Mouse (Mus musculus): Measurements from ENCODE around the gene Hist1h3e. TPM values are rescaled to one million over a fixed set of nuclear protein-coding genes. Genes with fewer than 3 reads are reported as not detected.
A peak's percentile ranks its signal among the peaks of the same experiment; 100 is the strongest.

Hist1h3e gene
- polyA plus RNA-seq, 1 experiment from 2014 or later = 0.26 TPM

GRCm38 (mm10) chr13:23516822-23517602, 45.2 kb downstream of the Hist1h3e start:
- peak overlapping the region; percentile 50 for H3K4me3 ChIP-seq (ENCODE audit: inconsistent target)
- no peaks in the 10 kb centered on the region for H3K79me2 ChIP-seq (ENCODE audit: inconsistent target)
- WGBS (ENCODE audit: missing documents) = under 1% methylated on average over 17 of the region's 19 CpGs
- H3K36me3 ChIP-seq (ENCODE audit: inconsistent target) = no peaks in the 10 kb centered on the region
- no peak overlapping the region for H3K27ac ChIP-seq

GRCm38 (mm10) chr13:23515826-23516620, 46.1 kb downstream of the Hist1h3e start:
- Histone ChIP-seq H3K27ac (no peak overlapping the region), H3K79me2 (ENCODE audit: inconsistent target) (no peaks in the 10 kb centered on the region), H3K4me3 (ENCODE audit: inconsistent target) (peak overlapping the region; percentile 50; the same call in 1 of the 2 replicates), H3K36me3 (ENCODE audit: inconsistent target) (no peaks in the 10 kb centered on the region)
- 81% methylated on average over 15 of the region's 15 CpGs for WGBS (ENCODE audit: missing documents)

GRCm38 (mm10) chr13:23515281-23515680, 46.9 kb downstream of the Hist1h3e start:
- Histone ChIP-seq H3K36me3 (ENCODE audit: inconsistent target) (no peaks in the 10 kb centered on the region), H3K27ac (no peak overlapping the region), H3K4me3 (ENCODE audit: inconsistent target) (no peak overlapping the region), H3K79me2 (ENCODE audit: inconsistent target) (no peaks in the 10 kb centered on the region)
- WGBS (ENCODE audit: missing documents) = 80% methylated on average over 5 of the region's 5 CpGs

GRCm38 (mm10) chr13:23513517-23513916, 48.7 kb downstream of the Hist1h3e start:
- Histone ChIP-seq H3K27ac (no peak overlapping the region), H3K36me3 (ENCODE audit: inconsistent target) (no peaks in the 10 kb centered on the region), H3K79me2 (ENCODE audit: inconsistent target) (no peaks in the 10 kb centered on the region), H3K4me3 (ENCODE audit: inconsistent target) (no peak overlapping the region)
- 100% methylated on average over 1 of the region's 1 CpGs for WGBS (ENCODE audit: missing documents)

Other genes starting within 250 kb of the Hist1h3e start
- gene Zfp322a, start 193.2 kb downstream of the Hist1h3e start, polyA plus RNA-seq (2018) = 12.3 to 19.9 TPM (median 12.8 TPM) in 3 replicates
- 3.5 to 4.4 TPM (median 3.7 TPM) in 3 replicates for gene Abt1, start 138.5 kb downstream of the Hist1h3e start, polyA plus RNA-seq (2018)
- gene Btn1a1, start 96.5 kb downstream of the Hist1h3e start, polyA plus RNA-seq (2018) = not detected in 3 replicates
- gene Btn2a2, start 73.5 kb downstream of the Hist1h3e start, polyA plus RNA-seq (2018) = not detected in 3 replicates
- gene Hist1h4h, start 31.3 kb downstream of the Hist1h3e start, polyA plus RNA-seq (2018) = 1.0 to 1.9 TPM in 2 of 3 replicates, not detected in the other
- not detected in 3 replicates for gene Hist1h2af, start 28.5 kb downstream of the Hist1h3e start, polyA plus RNA-seq (2018)
- not detected in 3 replicates for gene Hist1h3g, start 26.9 kb downstream of the Hist1h3e start, polyA plus RNA-seq (2018)
- 0.09 to 0.34 TPM (median 0.15 TPM) in 3 replicates for gene Hist1h2bh, start 19.0 kb downstream of the Hist1h3e start, polyA plus RNA-seq (2018)
- gene Hist1h3f, start 18.3 kb downstream of the Hist1h3e start, polyA plus RNA-seq (2018) = not detected in 3 replicates
- not detected in 3 replicates for gene Hist1h4f, start 10.7 kb downstream of the Hist1h3e start, polyA plus RNA-seq (2018)
- 0.05 to 0.10 TPM (median 0.10 TPM) in 3 replicates for gene Hist1h1d, start 9.1 kb downstream of the Hist1h3e start, polyA plus RNA-seq (2018)
- 0.70 to 2.0 TPM (median 0.90 TPM) in 3 replicates for gene Hist1h2ae, start 8.9 kb upstream of the Hist1h3e start, polyA plus RNA-seq (2018)
- 0.65 to 7.9 TPM (median 2.9 TPM) in 3 replicates for gene Hist1h2bg, start 9.0 kb upstream of the Hist1h3e start, polyA plus RNA-seq (2018)
- gene Hist1h2bf, start 11.8 kb upstream of the Hist1h3e start, polyA plus RNA-seq (2018) = not detected in 3 replicates
- not detected in 3 replicates for gene Hist1h2ad, start 12.0 kb upstream of the Hist1h3e start, polyA plus RNA-seq (2018)
- gene Hist1h3d, start 13.4 kb upstream of the Hist1h3e start, polyA plus RNA-seq (2018) = 0.13 to 1.1 TPM in 2 of 3 replicates, not detected in the other
- 0.13 TPM in 1 of 3 replicates, not detected in the others for gene Hist1h4d, start 19.2 kb upstream of the Hist1h3e start, polyA plus RNA-seq (2018)
- gene Hist1h2be, start 58.8 kb upstream of the Hist1h3e start, polyA plus RNA-seq (2018) = 0.35 to 1.0 TPM (median 0.76 TPM) in 3 replicates
- gene Hist1h1e, start 60.2 kb upstream of the Hist1h3e start, polyA plus RNA-seq (2018) = 0.16 to 0.34 TPM (median 0.26 TPM) in 3 replicates
- 0.20 to 0.36 TPM (median 0.33 TPM) in 3 replicates for gene Hist1h2ac, start 121.6 kb upstream of the Hist1h3e start, polyA plus RNA-seq (2018)
- 101 to 170 TPM (median 160 TPM) in 3 replicates for gene Hist1h2bc, start 121.8 kb upstream of the Hist1h3e start, polyA plus RNA-seq (2018)
- gene Hist1h1t, start 133.4 kb upstream of the Hist1h3e start, polyA plus RNA-seq (2018) = not detected in 3 replicates
- gene Hist1h4c, start 136.1 kb upstream of the Hist1h3e start, polyA plus RNA-seq (2018) = 0.53 TPM in 1 of 3 replicates, not detected in the others
- 27.7 to 67.4 TPM (median 36.4 TPM) in 3 replicates for gene Hfe, start 148.5 kb upstream of the Hist1h3e start, polyA plus RNA-seq (2018)
- 72.8 to 156 TPM (median 87.8 TPM) in 3 replicates for gene Hist1h1c, start 176.4 kb upstream of the Hist1h3e start, polyA plus RNA-seq (2018)
- gene Hist1h3c, start 183.2 kb upstream of the Hist1h3e start, polyA plus RNA-seq (2018) = not detected in 3 replicates
- gene Hist1h2bb, start 184.4 kb upstream of the Hist1h3e start, polyA plus RNA-seq (2018) = not detected in 3 replicates
- not detected in 3 replicates for gene Hist1h2ab, start 188.8 kb upstream of the Hist1h3e start, polyA plus RNA-seq (2018)
- not detected in 3 replicates for gene Hist1h3b, start 189.9 kb upstream of the Hist1h3e start, polyA plus RNA-seq (2018)
- gene Hist1h4b, start 194.6 kb upstream of the Hist1h3e start, polyA plus RNA-seq (2018) = 0.99 TPM in 1 of 3 replicates, not detected in the others
- gene Hist1h4a, start 198.9 kb upstream of the Hist1h3e start, polyA plus RNA-seq (2018) = not detected in 3 replicates
- not detected in 3 replicates for gene Hist1h3a, start 200.0 kb upstream of the Hist1h3e start, polyA plus RNA-seq (2018)
- gene Hist1h1a, start 201.3 kb upstream of the Hist1h3e start, polyA plus RNA-seq (2018) = 0.43 TPM in 1 of 3 replicates, not detected in the others
- not detected in 3 replicates for gene Trim38, start 207.5 kb upstream of the Hist1h3e start, polyA plus RNA-seq (2018)
- gene Slc17a2, start 244.6 kb upstream of the Hist1h3e start, polyA plus RNA-seq (2018) = not detected in 3 replicates